Mouse (Mus musculus) myocyte (in vitro differentiated cells): ENCODE results near the gene Med7.

Experiments used
- CEBPB ChIP-seq: IDR thresholded peaks from 2 replicates; pipeline ENCODE4 v1.6.1; 2011; ENCODE audit warnings: mild to moderate bottlenecking, moderate library complexity; ENCODE audit not compliant: poor library complexity, insufficient read depth, severe bottlenecking
- MYOD1 ChIP-seq, 3 experiments: IDR thresholded peaks; one replicate each; pipeline ENCODE4 v1.6.1; 2011; ENCODE audit warnings: control low read depth in 2 of 3, low read depth in 2 of 3, mild to moderate bottlenecking in 2 of 3, moderate library complexity in 1 of 3; ENCODE audit not compliant: insufficient read length in 2 of 3, control insufficient read depth in 1 of 3
- POLR2A ChIP-seq: IDR thresholded peaks from one replicate; pipeline ENCODE4 v1.6.1; 2011; ENCODE audit warnings: low read depth, mild to moderate bottlenecking, control low read depth, moderate library complexity; ENCODE audit not compliant: insufficient read length
- POLR2AphosphoS2 ChIP-seq: IDR thresholded peaks from one replicate; pipeline ENCODE4 v1.6.1; 2011; ENCODE audit warnings: low read depth, control low read depth; ENCODE audit not compliant: insufficient read length
- SRF ChIP-seq: IDR thresholded peaks from one replicate; pipeline ENCODE4 v1.6.1; 2011; ENCODE audit warnings: low read depth; ENCODE audit not compliant: control insufficient read depth, insufficient read length

GRCm38 (mm10) chr11:46466878-46467277 is 30.2 kb downstream of the Med7 start:
- TF ChIP-seq SRF (no peak), POLR2AphosphoS2 (no peak), POLR2A (no peak), MYOD1 (IDR thresholded peaks at IDR 0.05; ENCODE audit: control insufficient read depth in 1 of 3, insufficient read length in 2 of 3, low read depth in 2 of 3) (no peak), CEBPB (no peak)
